Mouse (Mus musculus) heart, adult 9 months (tissue): ENCODE data around the gene Kmt2d.
"Not testable (repeated sequence)": the region's sequence is repeated elsewhere in the genome, so short reads cannot be mapped to it uniquely, and the experiment has no call there.

Source experiments
- DNase-seq, 2 experiments: peaks; one replicate each; pipeline ENCODE4 v3.0.0; 2022; ENCODE audit warnings: low spot score in 2 of 2

The Kmt2d gene

DNA sequence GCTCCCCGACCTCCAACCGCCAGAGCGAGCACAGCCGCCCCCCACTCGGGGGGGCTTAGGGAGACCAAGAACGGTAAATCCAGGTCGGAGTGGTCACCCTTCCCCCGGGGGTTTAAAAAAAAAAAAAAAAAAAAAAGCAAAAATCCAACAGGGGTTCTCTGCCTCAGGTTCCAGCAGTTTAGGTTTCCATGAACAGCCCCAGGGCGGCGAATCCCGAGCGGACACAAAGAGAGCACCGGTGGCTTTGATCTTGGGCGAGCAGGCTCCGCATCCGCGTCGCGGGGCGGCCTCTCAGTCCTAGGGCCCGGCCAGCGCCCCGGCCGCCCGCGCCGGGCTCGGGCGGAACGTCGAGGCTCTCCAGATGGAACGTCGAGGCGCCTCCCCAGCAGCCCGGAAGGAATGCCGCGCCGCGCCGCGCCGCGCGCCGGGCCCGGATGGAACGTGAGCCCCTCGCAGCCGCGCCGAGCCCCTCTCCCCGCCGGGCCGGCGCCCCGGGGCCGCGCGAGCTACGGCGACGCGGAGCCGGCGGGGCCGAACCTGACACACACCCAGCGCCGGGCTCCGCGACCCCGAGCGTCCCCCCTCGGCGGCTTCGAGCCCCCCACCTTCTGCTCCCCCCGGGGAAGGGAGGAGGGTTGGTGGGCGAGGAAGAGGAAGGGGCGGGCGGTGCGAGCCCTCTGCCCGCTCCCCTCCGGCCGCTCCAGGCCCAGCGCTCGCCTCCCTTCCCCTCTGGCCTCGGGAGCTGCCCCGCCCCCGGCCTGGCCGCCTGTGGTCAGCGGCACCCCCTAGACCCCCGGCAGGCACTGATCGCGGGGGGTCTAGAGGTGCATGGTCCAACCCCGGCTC is at the start of gene Kmt2d:
Gene Kmt2d (minus strand): TSS at position 135 of the 846 bp plus-strand sequence.
- DNase-seq: no peak

GRCm38 (mm10) chr15:98918499-98918895 is 47.5 kb upstream of the Kmt2d start:
- DNase-seq: not testable (repeated sequence)

- peak; percentile 99 for DNase-seq
Measured at GRCm38 (mm10) chr15:98917538-98918498, 46.8 kb upstream of the Kmt2d start, which contains the start of gene Lmbr1l. Gene Lmbr1l, minus strand, starts transcription at chr15:98918231.

GRCm38 (mm10) chr15:98917091-98917490 is 46.1 kb upstream of the Kmt2d start:
- peak; percentile 35 to 45 for DNase-seq

- no peak for DNase-seq
Measured at GRCm38 (mm10) chr15:98916016-98916415, 45.0 kb upstream of the Kmt2d start.

- DNase-seq: no peak
Measured at GRCm38 (mm10) chr15:98914903-98915302, 43.9 kb upstream of the Kmt2d start.

- DNase-seq: no peak
Measured at GRCm38 (mm10) chr15:98904692-98905091, 33.7 kb upstream of the Kmt2d start.

- DNase-seq: no peak
Measured at GRCm38 (mm10) chr15:98902600-98902999, 31.6 kb upstream of the Kmt2d start.

GRCm38 (mm10) chr15:98901530-98901929 is 30.5 kb upstream of the Kmt2d start:
- no peak for DNase-seq

DNA sequence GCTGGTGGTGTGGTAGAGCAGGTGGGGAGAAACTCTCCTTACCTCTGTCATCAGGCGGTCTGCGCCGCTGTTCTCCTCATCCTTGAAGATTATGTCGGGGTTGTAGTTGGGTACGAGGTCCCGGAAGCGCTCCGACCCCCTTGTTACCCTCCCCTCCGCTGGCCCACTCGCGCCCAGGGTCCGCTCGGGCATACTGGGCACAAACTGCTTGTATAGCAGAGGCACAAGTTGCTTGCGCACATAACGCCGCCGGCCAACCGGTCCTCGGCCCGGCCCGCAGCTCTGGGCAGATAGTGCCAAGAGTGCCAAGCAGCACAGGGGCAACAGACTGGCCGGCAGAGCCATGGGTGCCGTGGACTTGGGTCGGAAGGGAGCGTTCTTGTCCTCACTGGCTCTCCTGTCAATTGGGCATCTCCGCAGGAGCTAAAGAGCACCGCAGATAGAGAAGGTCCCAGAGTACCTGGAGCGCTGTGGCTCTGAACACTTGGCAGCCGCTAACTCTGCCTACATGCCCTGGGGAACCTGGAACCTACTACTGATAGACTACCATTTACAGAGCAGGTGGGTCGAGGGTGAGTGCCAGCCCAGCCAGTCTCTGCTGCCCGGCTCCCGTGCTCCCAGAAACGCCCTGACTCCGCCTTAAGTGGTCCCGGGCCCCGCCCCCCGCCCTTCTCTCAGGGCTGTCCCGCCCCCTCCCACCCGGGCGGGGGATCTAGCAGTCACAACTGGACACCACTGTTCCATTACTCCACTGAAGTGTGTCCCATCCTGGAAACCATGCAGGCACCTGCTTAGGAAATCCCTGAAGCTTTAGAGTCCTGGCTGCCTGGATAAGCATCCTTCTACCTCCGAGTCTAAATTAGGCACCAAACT is 27.2 kb upstream of the Kmt2d start, which contains the start of gene Dhh:
Gene Dhh (minus strand): TSS at position 613 of the 873 bp plus-strand sequence.
- no peak for DNase-seq

- peak; percentile 38 to 58 for DNase-seq
Measured at GRCm38 (mm10) chr15:98897495-98897894, 26.5 kb upstream of the Kmt2d start.

DNA sequence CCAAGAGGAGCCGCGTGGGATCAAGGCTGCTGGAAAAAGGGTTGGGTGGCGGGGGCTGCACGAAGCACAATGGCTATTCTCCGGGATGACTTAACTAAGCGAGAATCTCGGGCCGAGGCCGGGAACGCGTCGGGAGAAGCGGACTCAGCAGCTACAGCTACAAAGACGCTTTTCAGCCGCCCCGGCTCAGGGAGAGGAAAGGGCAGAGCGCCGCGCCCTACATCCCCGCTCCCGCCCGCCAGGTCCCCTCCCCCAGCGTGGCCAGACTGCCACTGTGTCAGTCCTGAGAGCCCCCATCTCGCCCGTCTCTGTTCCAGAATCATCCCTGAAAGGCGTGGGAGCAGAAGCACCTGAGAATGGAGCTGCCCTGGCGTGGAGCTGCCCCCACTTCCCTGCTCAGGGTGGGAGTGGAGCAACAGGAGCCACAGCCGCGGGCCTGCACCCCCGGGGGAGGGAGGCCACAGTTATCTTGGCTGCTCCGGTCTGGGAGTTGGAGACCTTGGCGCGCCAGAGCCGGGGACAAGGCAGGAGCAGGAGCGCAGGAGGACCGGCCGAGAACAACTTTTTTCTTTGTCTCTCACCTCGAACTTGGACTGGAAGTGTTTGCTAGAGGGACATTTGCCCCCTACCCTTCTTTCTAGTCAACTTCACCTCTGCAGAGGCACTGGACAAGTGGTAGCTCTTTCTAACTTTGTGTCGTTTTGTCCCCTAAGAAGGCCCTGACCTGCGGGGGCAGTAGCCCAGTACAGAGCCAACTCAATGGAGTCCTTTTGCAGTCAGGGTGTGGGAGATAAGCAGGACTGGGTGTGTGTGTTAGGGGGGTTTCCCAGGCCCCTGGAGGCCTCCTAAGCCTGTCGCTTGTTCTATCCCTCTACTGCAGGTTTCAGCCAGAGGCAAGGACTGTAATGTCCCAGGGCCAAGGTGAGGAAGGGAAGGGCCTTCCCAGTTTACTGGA is 24.9 kb upstream of the Kmt2d start:
- DNase-seq: peak in 1 of 2 experiments; percentile 31

DNA sequence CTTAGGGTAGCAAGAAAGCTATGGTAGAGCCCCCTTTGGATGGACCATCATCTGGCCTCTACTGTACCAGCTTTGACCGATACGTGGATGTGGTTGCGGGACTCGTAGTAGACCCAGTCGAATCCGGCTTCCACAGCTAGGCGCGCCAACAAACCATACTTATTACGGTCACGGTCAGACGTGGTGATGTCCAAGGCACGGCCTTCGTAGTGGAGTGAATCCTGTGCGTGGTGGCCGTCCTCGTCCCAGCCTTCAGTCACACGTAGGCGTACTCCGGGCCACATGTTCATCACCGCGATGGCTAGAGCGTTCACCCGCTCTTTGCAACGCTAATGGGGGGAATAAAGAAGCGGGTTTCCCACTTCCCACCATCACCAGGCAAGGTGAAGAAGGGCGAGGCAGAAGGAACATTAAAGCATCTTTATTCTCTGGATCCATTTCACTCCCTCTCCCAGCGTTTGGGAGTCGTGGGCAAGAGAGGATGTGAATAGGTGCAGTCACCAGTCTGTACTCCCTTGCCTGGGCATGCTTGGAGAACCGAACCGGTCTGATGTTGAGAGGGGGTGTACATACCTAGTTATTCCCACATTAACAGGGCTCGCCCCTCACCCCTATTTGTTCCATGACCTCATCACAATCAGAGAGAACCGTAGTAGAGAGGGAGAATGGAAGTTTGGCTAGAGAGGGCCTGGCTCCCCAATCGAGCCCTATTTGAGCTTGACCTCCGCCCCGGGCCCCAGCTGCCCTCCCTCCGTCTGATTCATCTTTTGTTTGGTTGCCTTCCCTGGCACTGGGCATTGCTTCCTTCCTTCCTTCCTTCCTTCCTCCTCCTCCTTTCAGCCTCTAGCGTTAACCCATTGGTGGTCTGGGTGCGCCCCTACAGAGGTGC is 24.0 kb upstream of the Kmt2d start:
- DNase-seq: peak in 1 of 2 experiments; percentile 29

- no peak for DNase-seq
Measured at GRCm38 (mm10) chr15:98893940-98894745, 23.1 kb upstream of the Kmt2d start, which contains the start of gene Rhebl1. Gene Rhebl1, minus strand, starts transcription at chr15:98894540.

DNA sequence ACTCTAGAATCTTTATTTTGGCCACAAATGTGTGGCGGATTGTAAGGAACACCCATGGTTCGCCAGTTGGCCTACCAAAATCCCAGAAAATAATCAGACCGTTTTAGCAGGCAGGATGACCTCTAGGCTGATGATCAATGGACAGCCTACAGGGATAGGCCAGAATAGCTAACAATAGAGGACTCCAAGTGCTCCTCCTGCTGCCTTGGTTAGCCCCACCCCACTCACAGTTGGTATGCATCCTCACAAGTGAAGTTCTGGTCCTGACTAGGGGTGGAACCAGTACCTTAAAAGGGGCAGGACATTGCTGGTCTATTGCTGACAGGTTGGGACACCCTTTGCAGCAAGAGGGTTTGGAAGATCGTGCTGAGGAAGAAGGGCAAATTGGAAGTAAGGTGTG is 22.0 kb upstream of the Kmt2d start:
- DNase-seq: no peak

DNA sequence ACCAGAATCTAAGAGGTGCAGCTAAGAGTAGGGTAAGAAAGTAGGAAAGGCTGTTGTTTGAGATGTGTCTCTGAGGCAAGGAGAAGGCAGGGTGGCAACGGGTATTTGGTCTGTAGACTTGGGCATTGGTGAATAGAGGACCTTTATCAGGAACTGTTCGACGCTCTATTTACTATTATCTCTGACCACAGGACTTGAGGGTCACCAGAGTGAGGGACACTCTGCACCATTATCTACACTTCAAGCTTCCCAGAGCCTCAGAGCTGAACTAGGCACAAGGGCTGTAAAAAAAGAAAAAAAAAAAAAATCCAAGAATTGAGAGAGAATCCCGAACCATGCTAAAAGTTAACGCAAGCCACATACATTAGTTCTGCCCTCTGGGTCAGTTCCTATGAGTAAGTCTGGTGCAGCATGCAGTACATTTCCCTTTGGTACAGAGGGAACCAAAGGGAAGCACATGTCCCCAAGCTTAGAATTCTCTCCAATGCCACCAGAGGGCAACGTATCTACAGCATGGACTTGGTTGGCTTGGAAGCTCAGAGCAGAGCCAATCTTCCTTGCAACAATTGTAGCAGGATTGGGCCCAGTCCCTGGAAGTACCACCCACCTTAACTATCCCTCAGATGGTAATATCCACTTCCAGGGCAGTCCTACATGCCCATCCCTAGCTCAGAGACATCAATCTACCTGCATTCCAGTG is 21.1 kb upstream of the Kmt2d start:
- DNase-seq: peak; percentile 67 to 70

DNA sequence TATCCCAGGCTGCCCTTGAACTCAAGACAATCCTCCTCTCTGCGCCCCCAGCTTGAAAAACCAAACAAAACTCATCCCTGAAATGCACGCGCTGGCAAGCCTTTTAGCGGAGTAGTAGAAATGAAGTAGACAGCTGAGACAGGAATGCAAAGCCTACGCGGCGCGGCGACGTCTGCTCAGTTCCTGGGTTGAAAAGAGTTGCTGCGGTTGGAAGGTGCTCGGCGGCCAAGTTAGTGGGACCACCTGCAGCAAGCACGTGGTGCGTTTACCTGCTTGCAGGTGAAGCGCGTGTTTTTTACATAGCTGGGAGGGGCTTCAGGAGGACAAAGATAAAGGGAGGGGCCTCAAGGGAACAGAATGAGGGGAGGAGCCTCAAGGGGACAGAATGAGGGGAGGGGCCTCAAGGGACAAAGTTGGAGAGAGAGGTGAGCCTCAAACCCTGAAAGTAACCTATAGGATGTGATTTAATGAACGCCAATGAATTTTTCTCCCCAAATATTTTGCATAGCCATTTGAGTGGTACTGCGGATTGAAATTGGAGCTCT is 20.3 kb upstream of the Kmt2d start:
- no peak for DNase-seq
